Mouse (Mus musculus): Measurements from ENCODE around the gene Hnrnpul2.

Hnrnpul2 gene

DNA sequence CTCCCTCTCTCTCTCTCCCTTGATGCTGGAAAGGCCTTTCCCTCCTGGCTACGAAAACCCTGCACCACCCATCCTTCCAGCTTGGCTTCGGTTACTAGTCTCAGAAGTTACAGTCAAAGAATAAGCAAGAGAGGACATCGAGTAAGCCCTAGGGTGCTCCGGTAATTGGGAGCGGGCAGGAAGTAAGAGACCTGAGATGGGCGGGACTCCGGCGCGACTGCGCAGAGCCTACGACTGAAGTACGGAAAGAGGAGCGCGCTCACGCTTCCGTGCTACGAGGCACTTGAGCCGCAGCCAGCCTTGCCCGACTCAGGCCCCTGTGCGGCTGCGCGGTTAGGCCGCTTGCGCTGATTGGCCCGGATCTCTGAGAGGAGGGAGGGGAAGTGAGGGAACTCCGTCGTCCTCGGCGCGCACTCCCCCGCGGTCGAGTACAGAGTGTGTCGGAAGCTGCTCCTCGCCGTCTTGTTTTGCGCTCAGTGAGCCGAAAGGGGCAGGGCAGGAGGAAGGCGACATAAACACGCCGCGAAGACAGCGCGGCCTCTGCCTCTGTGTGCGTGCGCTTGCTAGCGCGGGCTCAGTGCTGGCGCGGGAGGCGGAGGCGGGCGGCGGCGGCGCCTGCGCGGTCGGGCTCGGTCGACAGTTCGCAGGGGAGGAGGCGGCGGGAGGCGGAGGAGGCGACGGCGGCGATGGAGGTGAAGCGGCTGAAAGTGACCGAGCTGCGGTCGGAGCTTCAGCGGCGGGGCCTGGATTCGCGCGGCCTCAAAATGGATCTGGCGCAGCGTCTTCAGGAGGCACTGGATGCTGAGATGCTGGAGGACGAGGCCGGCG, at the start of gene Hnrnpul2:
Gene Hnrnpul2 (plus strand): TSS at position 415 of the 828 bp plus-strand sequence.
- peak; percentile 99 for DNase-seq

DNA sequence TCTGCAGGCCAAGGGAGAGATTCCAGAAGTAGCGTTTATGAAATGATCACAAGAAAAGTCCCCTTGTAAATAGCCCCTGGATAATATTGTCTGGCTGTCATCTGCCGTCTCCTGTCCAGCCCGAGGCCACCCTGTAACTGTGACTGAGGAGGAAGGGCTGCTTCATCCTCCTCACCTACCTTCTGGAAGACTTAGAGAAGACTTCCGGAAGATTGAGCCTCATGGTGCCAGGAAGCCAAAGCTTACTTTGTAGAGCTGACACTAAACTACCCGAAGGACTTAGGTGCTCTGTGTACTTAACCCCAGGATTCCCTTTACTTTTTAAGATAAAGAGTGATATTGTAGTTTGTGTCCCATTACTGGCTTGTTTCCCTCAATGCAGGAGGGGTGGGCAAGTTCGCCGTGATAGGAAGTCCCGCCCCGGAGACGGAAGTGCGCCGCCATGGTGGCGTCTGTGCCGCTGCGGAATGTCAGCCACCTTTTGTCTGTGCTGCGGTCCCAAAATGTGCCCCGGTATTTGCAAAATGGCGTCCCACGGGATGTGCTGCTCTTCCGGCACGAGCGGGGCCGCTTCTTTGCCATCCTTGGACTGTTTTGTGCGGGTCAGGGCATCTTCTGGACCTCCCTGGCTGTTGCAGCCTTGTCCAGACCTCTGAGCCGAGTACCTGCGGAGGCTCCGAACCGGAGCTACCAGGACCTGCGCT, 49.1 kb upstream of the Hnrnpul2 start, which contains the start of gene Tmem223:
Gene Tmem223 (plus strand): TSS at position 430 of the 704 bp plus-strand sequence.
- DNase-seq, result peak; percentile 89

DNA sequence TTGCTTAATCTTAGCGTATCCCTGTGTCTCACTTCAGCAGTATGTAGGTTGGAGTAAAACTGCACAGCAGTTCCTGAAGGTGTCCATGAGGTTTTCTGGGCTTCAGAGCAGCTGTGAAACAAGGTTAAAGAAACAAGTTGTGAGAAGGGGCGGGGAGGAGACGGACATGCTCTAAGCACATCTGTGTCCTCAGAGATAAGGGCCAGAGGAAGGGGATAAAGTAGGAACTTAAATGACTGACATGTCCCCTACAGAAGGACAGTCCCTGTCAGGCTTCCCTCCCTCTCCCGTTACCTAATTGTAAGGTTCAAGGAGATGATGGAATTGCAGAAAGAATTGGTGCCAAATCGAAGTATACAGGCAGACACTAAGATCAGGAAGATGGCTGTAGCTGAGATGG, 46.8 kb upstream of the Hnrnpul2 start:
- no peak for DNase-seq

DNA sequence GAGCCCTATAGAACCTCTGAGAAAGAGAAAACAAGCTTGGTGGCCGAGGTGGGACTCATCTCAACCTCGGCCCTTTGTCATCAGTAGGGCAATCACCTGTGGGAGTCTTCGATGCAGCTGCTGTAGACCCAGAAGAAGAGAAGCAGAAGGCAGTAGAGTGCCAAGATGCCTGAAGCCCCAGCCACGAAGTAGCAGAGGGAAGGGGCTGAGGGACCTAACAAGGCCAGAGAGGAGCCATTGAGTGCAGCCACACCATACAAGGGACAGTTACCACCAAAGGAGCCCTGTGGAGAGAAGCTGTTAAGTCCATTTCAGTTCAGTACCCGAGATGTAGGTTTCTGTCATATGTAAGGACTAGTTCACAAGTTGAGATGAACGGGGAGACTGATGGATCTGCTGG, 46.4 kb upstream of the Hnrnpul2 start:
- DNase-seq, result no peak

DNA sequence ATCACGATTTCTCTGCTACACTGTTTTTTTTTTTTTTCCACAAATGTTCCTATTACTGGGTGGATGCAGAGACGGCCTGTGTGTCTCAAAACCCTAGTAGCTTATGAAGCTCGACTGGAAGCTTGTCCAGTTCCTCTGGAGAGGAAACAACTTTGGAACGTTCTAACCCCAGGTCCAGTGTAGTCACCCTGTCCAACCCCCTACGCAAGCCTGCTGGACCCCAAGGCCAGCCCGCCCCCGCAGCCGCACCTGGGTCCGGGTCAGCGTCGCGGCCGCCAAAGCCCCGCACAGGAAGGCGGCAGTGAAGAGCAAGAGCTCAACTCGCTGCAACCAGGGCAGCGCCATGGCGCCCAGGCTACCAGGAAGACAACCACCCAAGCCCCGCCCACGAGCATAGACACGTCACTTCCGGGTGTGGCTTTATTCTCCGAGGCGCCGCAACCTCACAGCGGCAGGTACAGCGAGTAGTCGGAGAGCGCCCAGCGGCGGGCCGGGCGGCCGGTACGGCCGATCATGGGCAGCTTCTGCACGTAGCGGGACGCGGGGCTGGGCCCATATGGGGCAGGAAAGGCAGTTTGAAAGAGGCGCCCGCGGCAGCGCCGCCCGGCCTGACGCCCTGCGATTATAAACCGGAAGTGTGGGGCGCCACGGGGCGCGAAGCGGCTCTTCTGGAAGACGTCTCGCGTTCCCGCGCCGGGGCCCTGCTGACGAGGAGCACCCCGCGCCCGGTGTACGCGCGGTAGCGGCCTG, 45.5 kb upstream of the Hnrnpul2 start, which contains the start of gene Tmem179b:
Gene Tmem179b (minus strand): TSS at position 382 of the 750 bp plus-strand sequence.
- DNase-seq, result peak; percentile 96

DNA sequence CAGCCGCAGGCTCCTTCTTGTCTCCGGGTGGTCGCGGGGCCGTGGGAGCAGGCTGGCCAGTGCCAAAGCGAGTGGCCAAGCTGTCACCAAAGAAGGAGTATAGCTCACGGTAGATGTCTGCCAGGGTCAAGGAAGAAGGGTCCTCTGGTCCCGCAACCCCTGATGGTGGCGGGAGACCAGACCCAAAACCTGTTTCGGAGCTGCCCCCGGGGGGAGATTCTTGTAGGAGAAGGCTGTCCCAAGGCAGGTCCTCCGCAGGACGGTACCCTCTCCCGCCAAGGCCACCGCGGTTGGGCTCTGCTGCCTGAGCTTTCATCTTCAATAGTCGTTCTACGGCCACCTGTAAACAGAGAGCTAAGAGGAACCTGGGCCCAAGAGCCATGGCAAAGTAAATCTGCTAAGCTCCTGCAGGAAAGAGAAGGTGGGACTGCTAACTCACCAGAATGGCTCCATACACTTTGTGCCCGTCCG, 44.8 kb upstream of the Hnrnpul2 start:
- DNase-seq, result no peak

DNA sequence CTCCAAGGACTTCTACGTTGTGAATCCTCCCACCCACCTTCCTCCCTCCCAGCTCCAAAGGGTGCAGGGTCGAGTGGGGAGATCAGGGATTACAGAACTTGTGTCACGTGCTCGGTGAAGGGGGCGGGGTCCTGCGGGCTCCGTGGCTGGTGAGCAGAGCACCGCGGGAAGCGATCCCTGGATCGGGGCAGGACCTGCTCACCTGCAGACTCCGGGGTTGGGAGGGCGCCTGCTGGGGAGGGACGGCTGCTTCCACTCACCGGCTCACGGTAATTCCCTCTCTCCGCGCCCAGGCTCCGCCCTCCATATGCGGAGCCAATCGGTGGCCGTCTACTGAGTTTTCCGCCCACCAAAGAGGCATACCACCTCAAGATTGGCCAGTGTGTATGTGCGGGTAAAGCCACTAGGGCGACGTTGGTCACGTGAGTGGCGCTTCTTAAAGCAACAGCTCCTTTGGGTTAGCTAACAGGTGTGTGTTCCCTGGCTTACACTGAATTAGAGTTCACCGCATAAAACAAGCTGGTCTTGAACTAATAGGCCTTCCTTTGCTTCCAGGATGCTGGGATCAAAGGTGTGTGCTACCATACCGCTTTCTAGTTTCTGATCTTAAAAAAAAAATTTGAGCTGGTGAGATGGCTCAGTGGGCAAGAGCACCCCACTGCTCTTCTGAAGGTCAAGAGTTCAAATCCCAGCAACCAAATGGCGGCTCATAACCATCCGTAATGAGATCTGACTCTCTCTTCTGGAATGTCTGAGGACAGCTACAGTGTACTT, 33.6 kb upstream of the Hnrnpul2 start, which contains the start of gene Taf6l:
Gene Taf6l (minus strand): TSS at position 410 of the 774 bp plus-strand sequence.
- DNase-seq, result peak; percentile 96

DNA sequence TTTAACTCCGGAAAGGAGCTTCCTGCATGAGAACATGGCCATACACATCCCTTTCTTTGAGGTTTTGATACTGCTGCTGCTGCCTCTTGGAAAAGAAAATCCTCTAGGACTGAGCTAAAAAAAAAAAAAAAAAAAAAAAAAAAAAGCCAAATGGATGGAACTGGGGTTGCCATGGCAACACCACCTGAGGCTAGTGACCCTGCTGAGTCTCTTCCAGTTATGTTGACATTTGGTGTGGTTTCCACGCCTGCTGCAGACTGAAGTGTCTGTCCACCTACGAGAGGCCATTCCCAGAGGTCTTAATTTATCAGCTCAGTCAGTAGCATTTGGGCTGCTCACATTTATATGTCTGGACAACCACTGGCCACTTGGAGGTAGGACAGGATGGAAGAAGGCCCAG, 31.3 kb upstream of the Hnrnpul2 start:
- DNase-seq, result no peak

DNA sequence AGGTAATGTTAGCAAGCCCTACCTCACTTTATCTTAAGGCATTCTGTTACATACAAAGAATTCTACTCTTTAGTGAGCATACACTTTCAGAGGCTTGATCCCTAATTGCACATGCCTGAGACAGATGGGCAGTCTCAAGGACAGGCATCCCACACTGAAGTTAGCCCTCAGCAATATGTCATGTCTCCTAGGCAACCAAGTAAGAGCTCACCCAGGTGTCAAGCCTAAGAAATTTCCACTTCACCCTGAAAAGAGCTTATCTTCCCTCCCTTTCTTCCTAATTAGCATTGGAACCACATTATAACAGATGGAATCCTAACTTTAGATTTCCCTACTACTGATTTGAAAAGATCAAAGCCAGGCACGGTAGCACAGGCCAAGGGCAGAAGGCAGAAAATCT, 30.6 kb upstream of the Hnrnpul2 start:
- no peak for DNase-seq

DNA sequence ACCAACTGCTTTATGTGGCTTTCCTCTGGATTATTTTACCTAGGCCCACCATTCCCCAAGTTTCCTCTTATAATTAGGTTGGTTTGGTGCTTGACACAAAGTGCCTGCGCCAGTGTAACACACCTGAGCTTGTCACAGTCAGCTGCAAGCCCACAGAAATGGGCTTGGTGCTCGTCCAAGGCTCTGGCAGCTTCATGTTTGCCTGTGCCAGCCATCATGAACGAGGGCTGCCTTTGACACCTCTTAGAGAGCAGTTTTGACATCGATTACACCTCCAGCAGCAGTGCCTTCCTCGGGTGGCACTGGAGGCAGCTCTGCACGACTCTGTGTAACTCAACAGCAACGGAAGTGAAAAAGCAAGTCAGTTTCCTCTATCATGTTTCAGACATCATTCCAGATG, 29.6 kb upstream of the Hnrnpul2 start:
- no peak for DNase-seq

DNA sequence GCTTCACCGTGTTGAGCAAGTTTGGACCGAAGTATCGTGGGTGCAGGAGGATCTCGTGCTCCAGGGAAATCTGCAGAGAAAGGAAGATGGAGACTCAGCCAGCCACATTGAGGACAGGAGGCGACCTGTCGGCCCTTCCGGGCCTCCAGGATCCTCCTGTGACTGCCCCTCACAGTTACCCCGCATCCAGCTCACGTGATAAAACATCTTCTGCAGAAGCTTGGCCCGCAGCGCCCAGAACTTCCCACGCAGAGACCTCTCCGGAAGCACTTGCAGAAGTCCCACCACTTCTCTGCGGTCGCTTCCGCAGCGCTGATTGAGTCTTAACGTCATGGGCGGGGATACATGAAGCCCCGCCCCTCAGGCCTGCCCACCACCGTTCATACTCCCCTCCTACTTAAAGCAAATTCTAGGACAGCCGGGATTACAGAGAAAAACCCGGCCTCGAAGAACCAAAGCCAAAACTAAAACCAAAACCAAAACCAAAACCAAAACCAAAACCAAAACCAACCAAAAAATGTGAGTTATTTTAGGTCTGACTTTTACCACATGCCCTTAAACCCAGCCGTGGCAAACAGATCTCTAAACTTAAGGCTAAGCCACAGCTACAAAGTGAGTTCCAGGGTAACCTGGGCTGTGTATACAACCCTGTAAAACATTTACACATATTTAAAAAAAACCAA, 21.4 kb upstream of the Hnrnpul2 start, which contains the start of gene Polr2g:
Gene Polr2g (minus strand): TSS at position 314 of the 683 bp plus-strand sequence.
- peak; percentile 95 for DNase-seq

DNA sequence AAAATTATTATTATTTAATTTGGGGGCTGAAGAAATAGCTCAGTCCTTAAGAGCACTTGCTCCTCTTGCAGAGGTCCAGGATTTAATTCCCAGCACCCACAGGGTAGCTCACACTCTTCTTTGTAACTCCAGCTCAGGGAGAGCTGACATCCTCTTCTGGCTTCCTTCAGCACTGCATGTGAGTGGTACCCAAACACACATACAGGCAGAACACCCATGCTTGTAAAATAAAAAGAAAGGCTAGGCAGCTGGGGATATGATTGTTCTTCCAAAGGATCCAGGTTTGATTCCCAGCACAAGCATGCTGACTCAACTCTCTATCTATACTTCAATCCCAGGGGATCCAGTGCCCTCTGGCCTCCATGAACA, 20.9 kb upstream of the Hnrnpul2 start:
- DNase-seq, result no peak

DNA sequence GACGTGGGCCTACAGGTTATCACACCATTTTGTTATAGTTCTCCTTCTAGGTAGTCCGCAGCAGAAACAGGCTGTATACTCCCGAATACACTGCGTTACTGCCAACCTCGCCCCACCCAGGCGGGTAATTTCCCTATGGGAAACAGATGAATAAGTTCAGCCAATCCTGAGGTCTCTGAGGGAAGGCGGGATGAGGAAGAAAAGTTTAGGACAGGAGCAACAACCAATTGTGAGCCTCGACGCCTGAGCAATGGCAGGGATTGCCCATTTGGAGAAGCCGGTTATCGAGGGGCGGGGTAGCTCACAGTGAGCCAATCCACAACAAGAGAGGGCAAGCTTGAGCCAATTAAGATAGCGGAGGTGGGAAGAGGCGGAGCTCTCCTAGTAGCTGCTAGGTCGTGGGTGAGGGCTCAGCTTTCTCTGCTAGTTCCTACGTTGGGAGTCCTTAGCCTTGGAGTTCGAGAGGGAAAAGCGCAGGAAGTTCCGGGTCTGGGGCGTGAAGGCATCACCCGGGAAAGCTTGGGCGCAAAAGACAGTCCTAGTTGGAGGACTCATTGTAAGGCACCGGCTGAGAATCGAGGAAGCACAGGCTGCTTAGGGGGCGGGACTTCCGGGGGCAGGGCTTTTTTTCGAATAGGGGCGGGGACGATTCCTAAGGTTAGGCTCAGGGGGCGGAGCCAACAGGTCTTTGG, 17.5 kb upstream of the Hnrnpul2 start, which contains the start of gene Zbtb3:
Gene Zbtb3 (plus strand): TSS at position 426 of the 692 bp plus-strand sequence.
- peak; percentile 97 for DNase-seq

DNA sequence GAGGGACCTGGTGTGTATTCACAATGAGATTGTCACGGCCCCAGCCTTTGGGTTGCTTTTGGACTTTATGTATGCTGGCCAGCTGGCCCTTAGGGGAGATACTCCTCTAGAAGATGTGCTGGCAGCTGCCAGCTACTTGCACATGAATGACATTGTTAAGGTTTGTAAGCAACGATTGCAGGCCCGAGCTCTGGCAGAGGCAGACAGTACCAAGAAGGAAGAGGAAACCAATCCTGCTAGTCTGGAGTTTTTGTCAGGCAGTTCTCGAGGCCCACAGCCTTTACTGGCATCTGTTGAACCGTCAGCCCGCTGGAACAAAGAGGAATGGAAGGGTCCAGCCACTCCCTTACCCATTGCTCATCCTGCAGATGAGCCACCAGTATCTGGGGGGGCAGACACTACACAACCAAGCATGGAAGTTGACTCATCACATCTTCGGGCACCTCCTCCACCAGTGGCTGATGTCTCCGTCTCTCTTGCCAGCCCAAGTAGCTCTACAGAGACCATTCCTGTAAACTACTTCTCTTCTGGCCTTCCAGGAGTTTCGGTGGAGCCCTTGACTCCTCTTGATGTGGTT, 16.5 kb upstream of the Hnrnpul2 start:
- DNase-seq, result no peak

DNA sequence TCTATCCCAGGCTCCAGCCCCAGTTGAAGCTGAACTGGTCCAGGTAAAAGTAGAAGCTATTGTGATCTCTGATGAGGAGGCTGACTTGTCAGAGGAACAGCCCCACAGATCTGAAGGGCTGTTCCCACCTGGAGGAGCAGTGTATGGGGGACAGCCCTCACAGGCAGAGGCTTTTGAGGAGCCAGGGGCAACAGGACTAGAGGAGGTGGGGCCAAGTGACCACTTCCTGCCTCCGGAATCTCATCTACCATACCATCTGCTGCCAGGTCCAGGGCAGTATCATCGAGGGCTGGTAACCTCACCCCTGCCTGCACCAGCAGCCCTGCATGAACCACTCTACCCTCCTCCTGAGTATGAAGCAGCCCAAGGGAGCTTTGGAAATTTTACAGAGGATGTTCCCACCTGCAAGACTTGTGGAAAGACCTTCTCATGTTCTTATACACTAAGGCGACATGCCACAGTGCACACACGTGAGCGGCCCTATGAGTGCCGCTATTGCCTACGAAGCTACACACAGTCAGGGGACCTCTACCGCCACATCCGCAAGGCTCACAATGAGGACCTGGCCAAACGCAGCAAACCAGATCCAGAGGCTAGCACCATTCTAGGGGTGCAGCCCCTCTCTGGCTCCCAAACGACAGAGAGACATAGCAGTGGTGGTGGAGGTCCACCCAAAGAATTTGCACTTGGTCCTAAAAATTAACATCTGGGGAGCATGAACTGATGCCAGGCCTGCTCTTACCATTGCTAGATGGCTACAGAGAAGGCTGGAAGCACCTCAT, 15.7 kb upstream of the Hnrnpul2 start:
- DNase-seq, result no peak

DNA sequence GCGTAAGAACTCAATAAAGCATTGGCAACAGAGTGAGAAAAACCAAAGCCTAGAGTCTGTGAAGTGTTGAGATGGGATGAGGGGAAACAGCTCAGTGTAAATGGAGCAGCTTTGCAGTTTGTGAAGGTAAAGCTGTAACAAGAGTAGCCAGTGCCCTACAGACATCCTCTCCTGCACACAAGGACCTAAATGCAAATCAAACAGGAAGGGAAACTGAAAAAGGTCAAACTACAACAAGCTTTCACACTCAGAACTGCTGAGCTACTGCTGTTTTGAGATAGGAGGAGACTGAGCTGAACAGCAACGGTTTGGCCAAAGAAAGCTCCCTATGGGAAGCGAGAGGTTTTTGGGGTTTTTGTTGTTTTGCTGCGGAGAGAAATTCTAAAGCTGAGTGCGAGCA, 13.0 kb upstream of the Hnrnpul2 start:
- DNase-seq, result no peak

DNA sequence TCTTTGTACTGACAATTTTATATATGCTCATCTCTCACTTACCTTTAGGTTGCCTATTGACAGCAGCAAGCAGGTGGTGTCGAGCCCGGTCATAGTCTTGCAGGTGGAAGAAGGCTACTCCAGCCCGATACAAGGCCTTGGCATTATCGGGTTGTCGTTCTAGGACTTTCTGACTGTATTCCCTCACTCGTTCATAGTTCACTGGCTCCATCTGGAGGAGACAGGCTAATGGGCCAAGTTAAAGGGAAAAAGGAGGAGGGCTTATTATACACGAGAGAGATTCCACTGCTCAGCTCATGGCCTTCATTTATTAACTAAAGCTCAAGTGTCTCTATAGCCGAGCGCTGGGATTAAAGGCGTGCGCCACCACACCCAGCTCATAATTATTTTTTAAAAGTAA, 4.0 kb upstream of the Hnrnpul2 start:
- peak; percentile 61 for DNase-seq

DNA sequence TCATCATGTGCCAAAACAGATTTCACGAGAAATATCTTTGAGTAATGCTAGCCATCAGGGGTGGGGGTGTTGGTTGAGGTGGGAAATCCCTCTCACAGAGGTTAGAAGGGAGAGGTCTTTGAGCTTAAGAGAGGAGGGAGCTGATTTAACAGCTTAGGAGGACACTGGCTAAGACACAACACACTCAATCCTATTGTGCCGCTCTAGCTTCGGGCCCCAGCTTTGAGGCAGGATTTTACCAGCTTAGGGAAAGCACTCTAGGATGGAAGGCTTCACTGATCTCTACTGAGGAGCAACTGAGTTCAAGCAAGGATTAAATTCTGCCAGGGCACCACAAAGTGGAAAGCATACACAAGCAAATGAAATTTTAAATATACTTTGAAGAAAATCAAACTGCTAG, 2.8 kb upstream of the Hnrnpul2 start:
- no peak for DNase-seq

DNA sequence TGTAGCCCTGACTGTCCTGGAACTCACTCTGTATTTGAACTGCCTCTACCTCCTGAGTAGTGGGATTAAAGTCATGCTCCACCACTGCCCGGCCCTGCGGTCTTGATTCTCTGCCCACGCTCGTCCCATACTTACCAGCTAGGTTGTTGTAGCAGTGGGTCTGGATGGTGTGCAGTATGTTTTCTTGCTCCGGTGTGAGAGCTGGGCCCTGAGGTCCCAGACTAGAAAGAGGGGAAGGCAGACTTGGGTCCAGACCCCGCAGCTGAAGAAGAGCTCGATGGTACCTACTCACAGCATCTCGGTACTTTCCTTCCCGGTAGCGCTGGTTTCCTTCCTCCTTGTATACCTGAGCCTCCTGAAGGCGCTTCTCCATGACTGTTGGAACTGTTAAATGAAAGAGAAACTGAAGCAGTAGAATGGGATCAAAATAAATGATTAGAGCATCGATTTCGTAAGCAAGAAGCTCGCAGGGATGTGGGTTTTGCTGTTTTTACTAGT, 1.5 kb upstream of the Hnrnpul2 start:
- DNase-seq, result no peak
